Mouse (Mus musculus) bone marrow macrophage, adult 2 months (primary cell): Measurements from ENCODE around the gene Rdh8.

Experiments used
- CTCF ChIP-seq: IDR thresholded peaks from 2 replicates; pipeline ENCODE4 v1.5.1; 2012; ENCODE audit warnings: low read depth, mild to moderate bottlenecking, low read length, moderate library complexity
- POLR2A ChIP-seq: IDR thresholded peaks from 2 replicates; pipeline ENCODE4 v1.6.1; 2012; ENCODE audit warnings: mild to moderate bottlenecking, low read depth, low read length, borderline replicate concordance

DNA sequence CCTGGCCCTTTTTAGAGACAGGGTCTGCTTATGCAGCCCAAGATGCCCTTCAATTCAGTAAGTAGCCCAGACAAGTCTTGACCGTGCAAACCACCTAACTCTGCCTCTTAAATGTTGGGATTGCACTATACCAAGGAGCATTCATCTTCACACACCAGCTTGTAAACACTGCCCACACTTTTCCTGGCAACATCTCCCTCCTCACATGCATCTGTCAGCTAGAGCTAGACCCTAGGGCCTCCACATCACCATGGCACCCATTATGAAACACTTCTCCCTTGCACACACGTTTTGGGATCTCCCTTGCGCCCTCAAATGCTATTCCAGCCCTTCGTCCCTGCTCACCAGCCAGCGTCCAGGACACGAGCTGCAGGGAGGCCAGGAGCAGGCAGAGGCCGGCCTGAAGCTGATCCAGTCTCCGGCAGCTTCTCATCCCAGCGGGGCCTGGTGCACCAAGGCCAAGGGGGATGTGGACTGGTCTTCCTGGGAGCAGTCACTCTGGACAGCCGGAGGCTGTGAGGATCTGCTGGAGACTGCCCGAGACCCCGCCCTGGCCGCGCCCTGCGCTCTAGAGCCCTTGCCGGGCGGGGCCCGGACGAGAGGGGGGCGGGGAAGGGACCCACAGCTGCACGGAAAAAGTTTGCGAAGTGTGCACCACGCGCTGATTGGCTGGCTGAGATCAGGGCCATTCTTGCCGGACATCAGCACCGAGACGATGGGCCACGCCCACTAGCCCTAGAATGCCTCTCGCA, 3.6 kb upstream of the Rdh8 start, which contains the start of gene Col5a3:
- no peak for TF ChIP-seq CTCF
- TF ChIP-seq POLR2A: no peak
